Mouse (Mus musculus) stomach, postnatal 0 days (tissue): ENCODE measurements around the gene Lrp1.

Source experiments
- CTCF ChIP-seq: IDR thresholded peaks from 2 replicates; pipeline ENCODE4 v1.5.1; 2016; ENCODE audit warnings: antibody characterized with exemption, low read depth, mild to moderate bottlenecking, moderate library complexity
- EP300 ChIP-seq: optimal IDR thresholded peaks from 2 replicates; pipeline ENCODE3; 2016; ENCODE audit warnings: antibody characterized with exemption

- TF ChIP-seq CTCF (no peak), EP300 (no peak)
Measured at GRCm38 (mm10) chr10:127620406-127621190, at the start of gene Lrp1.
